Mouse (Mus musculus) ES-Bruce4 (cell line): ENCODE results near the gene Crygn.

Experiments used
- EP300 ChIP-seq: IDR thresholded peaks from 2 replicates; pipeline ENCODE4 v1.6.1; 2011; ENCODE audit warnings: low read depth, low read length; ENCODE audit not compliant: insufficient read depth
- POLR2A ChIP-seq: IDR thresholded peaks from one replicate; pipeline ENCODE4 v1.8.1; 2011; ENCODE audit warnings: low read length; ENCODE audit not compliant: insufficient read depth

DNA sequence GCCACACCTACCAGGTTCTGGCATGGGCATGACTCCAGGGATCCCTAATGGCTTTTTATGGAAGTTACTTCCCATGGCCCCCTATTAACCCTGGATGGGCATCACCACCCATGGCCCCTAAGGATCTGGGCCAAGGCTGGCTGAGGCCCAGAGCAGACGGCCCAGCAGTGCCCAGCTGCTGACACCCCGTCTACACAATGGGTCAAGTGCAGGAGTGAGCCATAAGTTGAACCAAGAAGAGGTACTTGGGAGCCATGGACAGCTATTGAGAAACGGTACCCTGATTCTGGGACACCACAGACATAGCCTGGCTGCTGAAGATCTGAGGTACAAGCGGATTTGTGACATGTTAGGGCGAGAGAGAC is 33.6 kb downstream of the Crygn start:
- TF ChIP-seq EP300 (no peak), POLR2A (no peak)
